Mouse (Mus musculus) small intestine, adult 2 months (tissue): ENCODE results near the gene Mttp.

Source experiments
- CTCF ChIP-seq: fragments of 200-500 bp; IDR thresholded peaks from 2 replicates; pipeline ENCODE4 v1.5.1; 2012; ENCODE audit warnings: low read depth, mild to moderate bottlenecking, control low read depth, inconsistent platforms, low read length, moderate library complexity, mixed read lengths; ENCODE audit not compliant: insufficient replicate concordance, insufficient read length; ENCODE audit errors: extremely low read depth
- POLR2A ChIP-seq: fragments of 200-500 bp; IDR thresholded peaks from 2 replicates; pipeline ENCODE4 v1.6.1; 2012; ENCODE audit warnings: low read depth, mild to moderate bottlenecking, control low read depth, inconsistent platforms, low read length, moderate library complexity

DNA sequence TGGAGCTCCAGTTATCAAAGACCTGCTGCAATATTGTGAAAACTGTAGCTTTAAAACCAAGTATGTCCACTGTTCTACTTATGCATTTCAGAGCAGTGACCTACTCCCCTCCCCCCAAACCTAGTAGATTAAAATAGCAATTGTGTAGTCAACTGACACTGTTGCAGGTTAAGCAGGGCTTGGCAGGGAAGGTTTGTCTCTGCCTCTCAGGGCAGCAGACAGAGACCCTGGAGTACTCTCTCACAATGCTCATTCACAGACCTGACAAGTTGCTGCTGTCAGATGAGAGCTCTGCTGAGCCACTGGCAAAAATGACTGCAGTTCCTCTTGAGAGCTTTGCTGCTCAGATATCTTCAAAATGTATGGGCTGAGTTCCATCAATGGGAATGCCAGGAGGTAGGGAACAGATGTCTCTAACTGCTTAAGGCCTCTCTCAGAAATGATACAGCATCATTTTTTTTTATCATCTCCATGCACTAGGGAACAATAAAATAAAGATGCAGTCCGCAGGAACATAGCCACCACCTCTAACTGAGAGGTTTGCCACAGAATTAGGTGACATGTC is 61.6 kb downstream of the Mttp start:
- TF ChIP-seq POLR2A (no peak), CTCF (no peak)
